Mouse (Mus musculus): ENCODE results near the gene Phykpl. TPM values are rescaled to one million over a fixed set of nuclear protein-coding genes. Genes with fewer than 3 reads are reported as not detected.

Gene Phykpl
- polyA plus RNA-seq, 1 experiment from 2014 or later, result 17.5 TPM

DNA sequence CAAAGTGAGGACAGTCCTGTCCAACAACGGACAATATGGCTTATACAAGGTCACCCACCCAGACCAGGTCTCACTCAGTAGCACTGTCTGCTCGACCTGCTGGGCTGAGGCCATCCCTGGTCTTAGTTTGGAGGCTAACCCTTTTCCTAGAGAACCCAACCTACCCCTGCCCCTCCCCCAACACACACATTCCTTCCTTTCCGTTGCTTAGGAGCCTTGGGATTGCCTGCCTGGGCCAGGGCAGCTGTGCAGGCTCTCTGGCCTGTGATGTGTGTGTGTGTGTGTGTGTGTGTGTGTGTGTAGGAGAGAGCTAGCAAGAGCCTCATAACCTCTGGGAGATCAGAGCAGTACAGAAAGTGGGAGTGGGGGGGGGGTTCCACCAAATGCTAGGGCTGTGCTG is 64.0 kb downstream of the Phykpl start:
- Histone ChIP-seq H3K27me3 (peaks cover 6% of the 10 kb centered on the region; the same call in 1 of the 2 replicates), H3K9ac (0 out of 2 replicates have a peak overlapping the region, but pooled peaks have one; percentile 21), H3K36me3 (peaks cover 3% of the 10 kb centered on the region; the same call in 1 of the 2 replicates), H3K4me1 (peaks cover 23% of the 10 kb centered on the region), H3K9me3 (no peaks in the 10 kb centered on the region), H3K4me2 (replicated peaks) (peak overlapping the region; percentile 93), H3K4me3 (peak overlapping the region; percentile 12; the same call in 1 of the 2 replicates), H3K27ac (peak overlapping the region; percentile 51; the same call in 1 of the 2 replicates)
- ATAC-seq (ENCODE audit: insufficient number of reproducible peaks, insufficient read depth, low FRiP score, low TSS enrichment), result 0 out of 2 replicates have a peak, but pooled peaks have one; percentile 32
- 18% methylated on average over 3 of the region's 3 CpGs for WGBS

DNA sequence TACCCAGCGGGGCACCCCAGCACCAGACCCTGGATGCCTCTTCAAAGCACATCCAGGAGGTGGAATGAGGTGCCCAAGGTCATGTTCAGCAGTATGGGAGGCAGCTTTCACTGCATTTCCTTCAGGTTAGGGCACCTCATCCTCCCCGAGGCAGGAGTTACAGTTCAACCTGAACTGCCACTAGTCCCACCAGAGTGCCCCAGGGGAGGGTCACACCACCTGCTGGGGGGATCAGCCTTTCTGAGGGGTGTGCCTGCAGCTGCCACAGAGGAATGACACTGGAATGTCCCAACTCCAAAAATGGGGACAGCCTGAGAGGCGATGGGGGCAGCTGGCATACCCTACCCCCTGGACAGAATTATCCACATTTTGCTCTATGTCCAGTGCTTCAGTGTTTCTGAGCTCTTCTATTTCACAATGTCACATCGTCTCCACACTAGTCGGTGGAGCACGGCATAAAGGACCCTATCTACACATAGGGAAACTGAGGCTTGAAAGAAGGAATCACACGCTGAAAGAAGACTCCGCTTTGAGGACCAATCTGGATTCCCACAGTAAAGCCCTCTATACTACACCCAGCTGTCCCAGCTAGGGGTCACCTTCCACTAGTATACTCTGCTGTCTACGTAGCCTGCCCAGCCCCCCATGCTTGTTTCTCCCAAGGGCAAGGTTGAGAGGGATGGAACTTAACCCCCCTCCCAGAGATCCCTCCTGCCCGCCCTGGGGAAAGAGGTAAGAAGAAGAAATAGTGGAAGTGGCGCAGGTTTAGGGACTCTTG is 64.7 kb downstream of the Phykpl start:
- ATAC-seq (ENCODE audit: insufficient number of reproducible peaks, insufficient read depth, low FRiP score, low TSS enrichment), result no peak
- peaks cover 23% of the 10 kb centered on the region for H3K4me1 ChIP-seq
- H3K27me3 ChIP-seq, result peaks cover 6% of the 10 kb centered on the region; the same call in 1 of the 2 replicates
- no peaks in the 10 kb centered on the region for H3K9me3 ChIP-seq
- H3K36me3 ChIP-seq, result no peaks in the 10 kb centered on the region
- H3K9ac ChIP-seq, result peak overlapping the region; percentile 71
- H3K4me2 ChIP-seq (replicated peaks), result peak overlapping the region; percentile 93
- H3K27ac ChIP-seq, result peak overlapping the region; percentile 51; the same call in 1 of the 2 replicates
- WGBS, result 25% methylated on average over 11 of the region's 11 CpGs
- H3K4me3 ChIP-seq, result peak overlapping the region; percentile 52

DNA sequence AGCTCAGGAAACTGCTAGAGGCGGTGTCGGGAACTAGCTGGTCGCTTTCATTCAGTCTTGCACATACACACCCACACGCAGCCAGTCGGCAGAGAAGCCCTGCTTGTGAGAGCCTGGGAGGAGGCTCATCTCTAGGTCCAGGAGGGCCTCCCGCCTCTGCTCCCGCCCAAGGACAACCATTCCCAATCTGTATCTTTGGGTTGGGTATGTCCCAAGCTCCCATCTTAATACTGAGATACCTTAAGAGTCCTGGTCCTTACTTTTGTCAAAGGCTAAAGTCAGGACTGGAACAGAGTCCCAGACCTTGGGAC is 65.3 kb downstream of the Phykpl start:
- Histone ChIP-seq H3K27me3 (peaks cover 6% of the 10 kb centered on the region; the same call in 1 of the 2 replicates), H3K4me3 (peak overlapping the region; percentile 52), H3K27ac (0 out of 2 replicates have a peak overlapping the region, but pooled peaks have one; percentile 26), H3K9ac (peak overlapping the region; percentile 71), H3K36me3 (no peaks in the 10 kb centered on the region), H3K9me3 (no peaks in the 10 kb centered on the region), H3K4me2 (replicated peaks) (peak overlapping the region; percentile 93), H3K4me1 (peaks cover 23% of the 10 kb centered on the region)
- 4% methylated on average over 7 of the region's 7 CpGs for WGBS
- ATAC-seq (ENCODE audit: insufficient number of reproducible peaks, insufficient read depth, low FRiP score, low TSS enrichment), result no peak

DNA sequence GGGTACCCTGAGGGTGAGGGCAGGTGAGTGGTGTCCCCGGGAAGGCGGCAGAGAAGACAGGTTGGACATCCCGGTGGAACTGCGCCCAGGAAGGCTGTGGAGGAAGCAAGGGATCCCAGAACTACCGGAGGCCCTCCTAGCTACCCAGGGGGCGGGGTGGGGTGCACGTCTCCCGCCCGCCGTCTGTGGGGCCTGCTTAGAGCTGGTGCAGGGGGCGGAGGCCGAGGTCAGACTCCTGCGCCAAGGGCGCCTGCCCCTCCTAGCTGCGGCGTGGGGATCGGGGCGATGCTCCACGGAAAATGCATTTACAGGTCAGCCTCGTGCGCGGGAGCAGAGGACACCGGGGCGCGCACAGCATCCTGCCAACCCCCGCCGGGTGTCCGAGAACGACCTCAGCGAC is 65.7 kb downstream of the Phykpl start:
- peak overlapping the region; percentile 93 for H3K4me2 ChIP-seq (replicated peaks)
- peak overlapping the region; percentile 71 for H3K9ac ChIP-seq
- H3K27ac ChIP-seq, result peak overlapping the region; percentile 26; the same call in 1 of the 2 replicates
- no peaks in the 10 kb centered on the region for H3K36me3 ChIP-seq
- H3K4me3 ChIP-seq, result peak overlapping the region; percentile 52
- no peak for ATAC-seq (ENCODE audit: insufficient number of reproducible peaks, insufficient read depth, low FRiP score, low TSS enrichment)
- 1% methylated on average over 30 of the region's 30 CpGs for WGBS
- H3K4me1 ChIP-seq, result peaks cover 23% of the 10 kb centered on the region
- H3K27me3 ChIP-seq, result peaks cover 6% of the 10 kb centered on the region; the same call in 1 of the 2 replicates
- H3K9me3 ChIP-seq, result no peaks in the 10 kb centered on the region

DNA sequence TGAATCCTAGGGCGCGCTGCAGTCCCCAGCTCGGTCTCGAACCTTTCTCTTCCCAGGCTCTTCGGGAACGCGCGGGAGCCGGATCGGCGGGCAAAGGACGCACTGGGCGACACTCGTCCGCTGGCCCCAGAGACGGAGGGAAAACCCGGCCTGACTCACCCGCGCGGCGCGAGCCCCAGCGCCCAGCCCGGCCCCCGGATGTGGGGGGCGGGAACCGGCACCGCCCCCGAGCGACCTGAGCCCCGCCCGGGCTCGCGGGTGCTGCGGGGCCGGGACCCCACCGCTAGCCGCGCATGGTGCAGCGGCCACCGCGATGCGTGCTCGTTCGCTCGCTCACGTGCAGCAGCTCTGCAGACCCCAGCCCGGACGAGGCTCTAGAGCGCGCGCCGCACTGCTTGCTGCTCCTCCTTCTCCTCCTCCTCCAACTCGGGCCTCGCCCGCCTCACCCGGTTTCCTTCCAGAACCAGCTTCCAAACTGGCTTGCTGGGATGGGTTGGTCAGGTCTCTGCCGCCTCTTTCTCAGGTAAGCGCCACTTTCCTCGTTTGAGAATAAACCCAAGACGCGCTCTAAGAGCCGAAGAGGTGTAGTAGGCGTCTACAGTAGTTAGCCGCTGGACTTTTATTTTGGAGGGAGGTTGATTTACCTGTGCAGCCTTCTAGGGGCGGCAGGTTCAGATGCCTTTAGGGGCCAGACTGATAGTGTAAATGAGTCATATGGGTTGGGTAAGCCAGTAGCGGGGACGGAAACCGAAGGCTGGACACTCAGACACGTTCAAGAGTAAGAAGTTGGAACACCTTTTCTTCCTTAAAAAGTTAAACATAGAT is 66.3 kb downstream of the Phykpl start, which contains the start of the genes N4bp3 and D930048N14Rik:
N4bp3 (minus strand) TSS at position 152 of the 825 bp plus-strand sequence.
D930048N14Rik (plus strand) TSS at position 264 of the 825 bp plus-strand sequence.
- H3K36me3 ChIP-seq, result no peaks in the 10 kb centered on the region
- H3K4me1 ChIP-seq, result peaks cover 23% of the 10 kb centered on the region
- H3K9ac ChIP-seq, result peak within 1 kb of the TSS; percentile 71
- H3K27me3 ChIP-seq, result peaks cover 6% of the 10 kb centered on the region; the same call in 1 of the 2 replicates
- H3K4me3 ChIP-seq, result peak within 1 kb of the TSS; percentile 52
- peak within 1 kb of the TSS; percentile 93 for H3K4me2 ChIP-seq (replicated peaks)
- H3K9me3 ChIP-seq, result no peaks in the 10 kb centered on the region
- ATAC-seq (ENCODE audit: insufficient number of reproducible peaks, insufficient read depth, low FRiP score, low TSS enrichment), result no peak
- WGBS, result under 1% methylated on average over 68 of the region's 70 CpGs
- H3K27ac ChIP-seq, result peak within 1 kb of the TSS; percentile 57

DNA sequence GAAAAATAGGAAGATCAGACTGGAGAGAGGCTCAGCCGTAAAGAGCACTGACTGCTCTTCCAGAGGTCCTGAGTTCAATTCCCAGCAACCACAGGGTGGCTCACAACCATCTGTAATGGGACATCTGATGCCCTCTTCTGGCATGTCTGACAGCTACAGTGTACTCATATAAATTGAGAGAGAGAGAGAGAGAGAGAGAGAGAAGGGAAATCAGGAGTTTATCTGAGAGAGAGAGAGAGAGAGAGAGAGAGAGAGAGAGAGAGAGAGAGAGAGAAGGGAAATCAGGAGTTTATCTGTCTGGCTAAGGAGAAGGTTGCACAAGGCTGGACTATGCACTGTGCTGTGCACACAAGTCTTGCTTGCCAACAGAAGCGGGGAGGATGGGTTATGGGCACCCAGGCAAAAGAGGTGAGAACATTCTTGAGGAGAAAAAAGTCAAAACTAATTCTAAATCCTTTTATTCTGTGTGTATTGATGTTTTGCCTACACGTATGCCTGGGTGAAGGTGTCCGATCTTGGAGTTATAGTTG is 68.4 kb downstream of the Phykpl start:
- peaks cover 24% of the 10 kb centered on the region for H3K4me1 ChIP-seq

DNA sequence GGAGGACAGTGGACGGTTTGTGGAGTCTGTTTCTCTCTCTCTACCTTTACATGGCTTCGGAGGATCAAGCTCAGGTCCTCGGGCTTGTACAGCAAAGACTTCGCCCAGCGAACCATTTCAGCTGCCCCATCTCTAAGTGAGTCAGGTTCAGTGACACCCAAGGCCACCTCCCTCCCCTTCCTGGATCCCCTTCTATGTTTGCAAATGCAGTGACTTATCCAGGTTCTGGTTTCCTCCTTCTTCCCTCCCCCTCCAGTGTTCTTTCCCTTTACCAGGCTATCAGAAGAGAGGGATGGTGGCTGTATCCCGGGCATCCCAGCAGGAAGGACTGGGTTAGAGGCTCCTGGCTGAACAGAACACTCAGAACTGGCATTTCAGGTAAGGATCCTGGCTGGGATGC is 69.2 kb downstream of the Phykpl start:
- H3K27ac ChIP-seq, result no peak overlapping the region
- H3K4me1 ChIP-seq, result peaks cover 27% of the 10 kb centered on the region
- no peaks in the 10 kb centered on the region for H3K36me3 ChIP-seq
- no peaks in the 10 kb centered on the region for H3K9me3 ChIP-seq
- H3K9ac ChIP-seq, result no peak overlapping the region
- no peak overlapping the region for H3K4me3 ChIP-seq
- H3K4me2 ChIP-seq (replicated peaks), result no peak overlapping the region
- 85% methylated on average over 6 of the region's 6 CpGs for WGBS
- ATAC-seq (ENCODE audit: insufficient number of reproducible peaks, insufficient read depth, low FRiP score, low TSS enrichment), result no peak
- peaks cover 6% of the 10 kb centered on the region; the same call in 1 of the 2 replicates for H3K27me3 ChIP-seq

More for the DNA sequence above, 68.4 kb downstream of the Phykpl start:
- Histone ChIP-seq H3K9ac (no peak overlapping the region), H3K9me3 (no peaks in the 10 kb centered on the region), H3K36me3 (no peaks in the 10 kb centered on the region), H3K4me3 (no peak overlapping the region), H3K4me2 (replicated peaks) (no peak overlapping the region), H3K27me3 (peaks cover 6% of the 10 kb centered on the region; the same call in 1 of the 2 replicates), H3K27ac (no peak overlapping the region)
- WGBS, result 88% methylated on average over 4 of the region's 4 CpGs
- no peak for ATAC-seq (ENCODE audit: insufficient number of reproducible peaks, insufficient read depth, low FRiP score, low TSS enrichment)

Other genes starting within 250 kb of the Phykpl start
- 714 and 750 TPM in 2 replicates for gene Hnrnpab, start 22.1 kb downstream of the Phykpl start, polyA plus RNA-seq (2016; fragmentation: Nextera tagmentation; extraction: Ambion mirVana)
- 134 and 141 TPM in 2 replicates for gene Nhp2, start 35.0 kb downstream of the Phykpl start, polyA plus RNA-seq (2016; fragmentation: Nextera tagmentation; extraction: Ambion mirVana)
- 43.7 and 47.6 TPM in 2 replicates for gene Rmnd5b, start 51.1 kb downstream of the Phykpl start, polyA plus RNA-seq (2016; fragmentation: Nextera tagmentation; extraction: Ambion mirVana)
- 23.6 and 24.7 TPM in 2 replicates for gene N4bp3, start 66.1 kb downstream of the Phykpl start, polyA plus RNA-seq (2016; fragmentation: Nextera tagmentation; extraction: Ambion mirVana)
- 2.3 and 2.5 TPM in 2 replicates for gene D930048N14Rik, start 66.2 kb downstream of the Phykpl start, polyA plus RNA-seq (2016; fragmentation: Nextera tagmentation; extraction: Ambion mirVana)
- 91.7 and 92.0 TPM in 2 replicates for gene 0610009B22Rik, start 104.1 kb downstream of the Phykpl start, polyA plus RNA-seq (2016; fragmentation: Nextera tagmentation; extraction: Ambion mirVana)
- gene Sec24a, start 178.9 kb downstream of the Phykpl start, polyA plus RNA-seq (2016; fragmentation: Nextera tagmentation; extraction: Ambion mirVana), result 14.6 and 15.1 TPM in 2 replicates
- 91.6 and 93.1 TPM in 2 replicates for gene Sar1b, start 178.9 kb downstream of the Phykpl start, polyA plus RNA-seq (2016; fragmentation: Nextera tagmentation; extraction: Ambion mirVana)